Mouse (Mus musculus): ENCODE data around the gene Adprh.

- TF ChIP-seq CTCF (IDR thresholded peaks at IDR 0.05; ENCODE audit: control insufficient read depth, insufficient read depth, low read length) (no peak), POLR2A (IDR thresholded peaks at IDR 0.05; ENCODE audit: borderline replicate concordance, control insufficient read depth, low read depth, low read length) (no peak)
Observed at GRCm38 (mm10) chr16:38441611-38442010, 10.9 kb downstream of the Adprh start.

Data from bone marrow, adult 2 months (tissue).